Mouse (Mus musculus) v-Abl transformed pro-B cells (cell line): Measurements from ENCODE around the gene Tsen2.

Experiments used
- in situ Hi-C, 2 experiments: fragments of 400-800 bp; cut with MboI; formaldehyde crosslinking; loops; one replicate each; pipeline ENCODE4 v1.15.1; 2025; ENCODE audit not compliant: unreplicated experiment in 2 of 2

The Tsen2 gene

DNA sequence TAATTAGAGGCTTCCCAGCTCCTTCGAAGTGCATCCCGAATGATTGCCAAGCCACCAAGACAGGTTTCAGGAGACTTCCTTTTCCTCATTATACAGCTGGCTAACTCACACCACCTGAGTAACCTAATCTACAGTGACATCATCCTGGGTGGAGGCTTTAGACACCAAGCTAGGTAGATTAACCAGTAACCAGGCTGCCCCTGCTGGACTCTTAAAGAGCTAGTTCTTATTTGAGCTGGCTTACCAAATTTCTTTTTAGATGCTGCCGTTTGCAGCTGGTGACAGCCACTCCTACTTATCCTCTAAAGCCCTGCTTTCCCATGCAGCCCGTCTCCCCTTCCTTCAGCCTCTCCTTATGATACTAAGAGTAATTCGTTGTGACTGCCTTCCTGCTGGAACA is 48.0 kb downstream of the Tsen2 start, which contains the start of gene Mkrn2os:
Gene Mkrn2os, minus strand, starts transcription at position 119 of the 400 bp plus-strand sequence.
- in situ Hi-C loops, result no loop called here

GRCm38 (mm10) chr6:115593252-115593651 is 48.8 kb downstream of the Tsen2 start:
- in situ Hi-C loops, result no loop called here

- in situ Hi-C loops, result no loop called here
These were observed 50.0 kb downstream of the Tsen2 start for GRCm38 (mm10) chr6:115594463-115594862.

- in situ Hi-C loops, result no loop called here
These were observed 51.2 kb downstream of the Tsen2 start for GRCm38 (mm10) chr6:115595667-115596066.

GRCm38 (mm10) chr6:115601322-115601714 is 56.9 kb downstream of the Tsen2 start:
- in situ Hi-C loops, result loop anchor here in 1 of 2 experiments (10.0 kb wide), 1 partner anchor 57 kb away; the partner anchor contains the start of gene Tsen2

DNA sequence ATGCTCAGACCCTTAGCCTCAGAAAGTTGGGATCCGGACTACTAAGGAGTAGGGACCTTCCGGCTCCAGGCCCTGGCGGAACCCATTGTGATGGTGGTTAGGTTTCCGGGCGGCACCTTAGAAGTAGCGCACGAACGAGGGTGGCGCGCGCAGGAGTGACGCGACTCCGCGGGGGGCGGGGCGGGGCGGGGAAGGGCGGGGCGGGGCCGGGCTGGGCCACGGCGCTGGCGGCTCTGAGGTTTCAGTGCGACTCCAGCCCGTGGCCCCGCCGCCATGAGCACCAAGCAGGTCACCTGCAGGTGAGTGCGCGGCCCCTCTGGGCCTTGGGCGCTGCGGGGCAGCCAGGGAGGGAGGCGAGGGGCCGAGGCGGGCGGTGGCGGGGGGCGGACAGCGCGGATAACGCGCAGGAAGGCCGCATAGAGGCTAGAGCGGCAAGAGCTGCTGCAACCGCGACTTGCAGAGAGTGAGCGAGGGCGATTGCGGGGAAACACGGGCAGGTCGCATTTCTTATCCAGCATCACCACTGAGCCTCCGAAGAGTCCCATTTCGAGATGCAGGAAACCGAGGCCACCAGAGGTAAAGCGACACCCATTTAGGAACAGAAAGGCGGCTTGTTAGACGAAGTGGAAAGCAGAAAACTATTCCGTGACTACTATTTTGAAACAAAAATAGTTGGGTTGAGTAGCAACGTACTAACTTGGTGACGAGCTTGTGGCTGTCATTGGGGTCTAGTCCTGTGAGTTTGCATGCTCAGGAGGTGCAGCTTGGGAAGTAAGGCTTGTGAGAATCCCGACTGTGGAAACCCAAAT is 57.5 kb downstream of the Tsen2 start, which contains the start of gene Mkrn2:
Gene Mkrn2, plus strand, starts transcription at position 188 of the 809 bp plus-strand sequence.
- in situ Hi-C loops, result loop anchor here in 1 of 2 experiments (10.0 kb wide), 1 partner anchor 57 kb away; the partner anchor contains the start of gene Tsen2

- in situ Hi-C loops, result loop anchor here in 1 of 2 experiments (10.0 kb wide), 1 partner anchor 62 kb away; the partner anchor contains the start of gene Tsen2
These were observed 62.0 kb downstream of the Tsen2 start for GRCm38 (mm10) chr6:115606461-115606860.

DNA sequence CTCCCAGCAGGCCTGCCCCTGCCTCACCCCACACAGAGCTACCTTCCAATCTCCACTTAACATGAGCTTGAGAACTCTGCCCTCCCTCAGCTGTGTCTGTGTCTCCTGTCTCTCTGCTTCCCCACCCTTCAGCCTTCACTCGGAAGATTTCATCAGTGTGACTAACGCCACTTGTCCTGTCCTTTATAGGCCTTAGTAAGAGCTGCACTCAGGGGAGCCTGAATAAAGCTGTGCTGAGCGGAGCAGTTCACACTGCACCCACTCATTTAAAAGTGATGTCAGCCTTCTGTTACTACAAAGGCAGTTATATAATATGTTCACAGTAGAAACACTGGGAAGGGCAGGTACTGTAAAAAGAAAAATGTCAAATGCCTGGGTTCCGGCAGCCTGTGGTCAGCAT is 63.0 kb downstream of the Tsen2 start:
- in situ Hi-C loops, result loop anchor here in 1 of 2 experiments (10.0 kb wide), 1 partner anchor 63 kb away; the partner anchor contains the start of gene Tsen2

DNA sequence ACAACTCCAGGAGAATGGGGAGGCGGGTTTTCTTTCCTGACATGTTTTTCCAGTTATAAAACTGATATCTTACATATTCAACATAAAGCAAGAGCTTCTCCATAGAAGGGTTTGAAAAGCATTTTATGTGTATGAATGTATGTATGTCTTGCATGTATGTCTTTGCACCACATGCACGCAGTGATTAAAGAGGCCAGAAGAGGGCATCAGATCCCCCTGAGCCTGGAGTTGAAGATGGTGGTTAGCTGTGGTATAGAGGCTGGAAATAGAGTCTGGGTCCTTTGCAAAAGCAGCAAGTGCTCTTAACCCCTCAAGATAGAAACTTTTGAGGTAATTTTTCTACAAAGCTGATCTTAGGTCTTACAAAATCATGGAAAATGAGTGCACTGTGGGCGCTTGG is 64.7 kb downstream of the Tsen2 start:
- in situ Hi-C loops, result loop anchor here in 1 of 2 experiments (10.0 kb wide), 1 partner anchor 64 kb away; the partner anchor contains the start of gene Tsen2

DNA sequence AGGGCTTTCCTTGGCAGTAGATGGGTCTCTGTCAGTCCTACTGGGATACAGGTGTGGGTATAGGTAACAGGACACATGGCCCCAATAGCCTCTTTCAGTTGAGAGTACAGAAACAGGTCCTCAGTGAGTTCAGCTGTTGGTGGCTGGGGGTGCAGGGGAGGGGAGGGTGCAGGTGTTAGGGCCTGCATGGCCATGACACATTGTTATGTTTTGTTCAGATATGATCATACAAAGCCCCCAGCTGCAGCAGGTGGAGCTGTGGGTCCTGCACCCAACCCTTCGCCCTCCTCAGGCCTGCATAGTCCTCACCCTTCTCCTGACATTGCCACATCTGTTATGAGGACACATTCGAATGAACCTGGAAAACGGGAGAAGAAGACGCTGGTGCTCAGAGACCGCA is 65.8 kb downstream of the Tsen2 start:
- in situ Hi-C loops, result no loop called here

DNA sequence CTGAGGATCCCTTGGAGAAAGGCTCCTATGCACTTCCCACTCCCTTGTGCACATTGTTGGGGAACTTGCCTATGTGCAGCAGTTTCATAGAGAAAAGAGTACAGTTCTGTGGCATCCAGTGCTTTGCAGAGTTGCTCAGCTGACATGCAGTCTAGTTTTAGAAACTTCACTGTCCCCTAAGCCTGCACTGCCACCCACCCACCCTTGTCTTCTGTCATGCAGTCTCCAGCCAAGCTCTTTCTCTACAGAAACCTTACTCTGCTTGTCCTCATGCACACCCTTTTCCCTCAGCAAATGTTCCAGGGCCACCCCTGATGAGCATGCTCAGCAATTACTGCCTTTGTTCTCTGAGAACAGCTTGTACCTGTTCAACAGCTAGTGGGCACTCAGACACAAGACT is 69.3 kb downstream of the Tsen2 start:
- in situ Hi-C loops, result no loop called here

- in situ Hi-C loops, result no loop called here
These were observed 71.5 kb downstream of the Tsen2 start for GRCm38 (mm10) chr6:115615983-115616382.

GRCm38 (mm10) chr6:115619818-115620217 is 75.4 kb downstream of the Tsen2 start:
- in situ Hi-C loops, result no loop called here

- in situ Hi-C loops, result no loop called here
These were observed 76.5 kb downstream of the Tsen2 start for GRCm38 (mm10) chr6:115620942-115621341.

DNA sequence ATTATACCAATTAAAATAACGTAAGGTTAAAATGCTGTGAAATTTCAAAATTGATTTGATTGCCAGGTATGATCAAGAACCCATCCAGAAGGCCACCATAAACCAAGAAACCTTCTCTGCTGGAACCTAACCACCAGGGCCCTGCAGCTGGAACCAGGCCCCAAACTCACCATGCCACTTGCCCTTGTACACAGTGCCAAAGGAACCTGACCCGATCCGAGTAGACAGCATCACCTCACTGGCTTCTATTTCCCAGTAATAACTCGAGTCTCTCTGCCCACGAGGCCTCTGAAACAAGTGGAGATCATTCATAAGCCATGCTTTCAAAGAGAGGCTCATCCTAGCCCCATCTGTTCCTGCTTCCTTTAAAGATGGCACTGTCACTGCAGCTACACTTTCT is 81.7 kb downstream of the Tsen2 start:
- in situ Hi-C loops, result no loop called here
